Comparison of ENCODE assay signal across 10 mouse cellular contexts in genomic region chr10:127047954-127048353, GRCm38 (mm10). TPM values are rescaled to one million over a fixed set of nuclear protein-coding genes. Genes with fewer than 3 reads are reported as not detected.
DNase-seq lines count a peak whose midpoint lies in the region; ATAC-seq and TF ChIP-seq lines count a peak whose summit lies in the region.
"Had no signal": no experiment of that assay in that cellular context is flagged by ENCODE, and none has a peak within 500 bp of the region (broad histone marks: within the 10 kb centered on the region; RNA-seq: fewer than 3 reads in every experiment).

Gene Cyp27b1, plus strand, starts transcription at chr10:127048250.

- TF ChIP-seq POLR2A in ES-Bruce4 (IDR thresholded peaks at IDR 0.05; ENCODE audit: insufficient read depth, low read length): no peak
- TF ChIP-seq POLR2A in limb, embryonic 14.5 days (IDR thresholded peaks at IDR 0.05; ENCODE audit: borderline replicate concordance, extremely low read depth, insufficient read depth, insufficient read length): no peak

- ATAC-seq in kidney, embryonic 15.5 days (replicated peaks; ENCODE audit: low FRiP score): no peak
- ATAC-seq in limb, embryonic 14.5 days (ENCODE audit: low FRiP score, low read depth): no peak
- ATAC-seq: Patski had no signal

- H3K36me3 ChIP-seq in kidney, embryonic 15.5 days: peaks cover 17% of the 10 kb centered on the region
- H3K36me3 ChIP-seq in ES-Bruce4 (ENCODE audit: control insufficient read depth, insufficient read depth, low read length, poor library complexity, severe bottlenecking): 0 out of 2 replicates have a peak, but pooled peaks cover 4% of the 10 kb centered on the region
- H3K36me3 ChIP-seq in embryonic facial prominence, embryonic 10.5 days (replicated peaks): peaks cover 32% of the 10 kb centered on the region
- peaks cover 22% of the 10 kb centered on the region for H3K36me3 ChIP-seq in limb, embryonic 14.5 days (ENCODE audit: control insufficient read depth, insufficient read depth, low read length)

- peak within 1 kb of the TSS; percentile 50 for H3K4me2 ChIP-seq in kidney, embryonic 15.5 days
- H3K4me2 ChIP-seq in limb, embryonic 14.5 days (replicated peaks; ENCODE audit: low read depth, low read length, severe bottlenecking): peak within 1 kb of the TSS; percentile 13

- DNase-seq in kidney, adult 8-10 months: no peak
- no peak for DNase-seq in embryonic facial prominence, embryonic 10.5 days (ENCODE audit: low spot score)
- no peak for DNase-seq in limb, embryonic 14.5 days (ENCODE audit: low spot score)
- no peak for DNase-seq in embryo, embryonic 11 days
- no peak for DNase-seq in embryo, embryonic 9.5 days (ENCODE audit: extremely low spot score)
- DNase-seq: thymus, postnatal 25 days had no signal

- H3K27ac ChIP-seq in kidney, embryonic 15.5 days: no peak within 1 kb of the TSS
- H3K27ac ChIP-seq in ES-Bruce4 (ENCODE audit: insufficient read depth, low read length): no peak within 1 kb of the TSS
- no peak within 1 kb of the TSS for H3K27ac ChIP-seq in embryonic facial prominence, embryonic 10.5 days (replicated peaks)
- no peak within 1 kb of the TSS for H3K27ac ChIP-seq in limb, embryonic 14.5 days (replicated peaks; ENCODE audit: low read depth, low read length)
- H3K27ac ChIP-seq: liver, embryonic 14.5 days had no signal

- WGBS in kidney, embryonic 15.5 days: 33% methylated on average over 5 of the region's 5 CpGs
- WGBS in embryonic facial prominence, embryonic 10.5 days: 32% methylated on average over 5 of the region's 5 CpGs
- WGBS in limb, embryonic 14.5 days: 32% methylated on average over 5 of the region's 5 CpGs

- H3K9ac ChIP-seq in kidney, embryonic 15.5 days: peak within 1 kb of the TSS; percentile 14; the same call in 1 of the 2 replicates
- H3K9ac ChIP-seq in ES-Bruce4 (ENCODE audit: low read depth, poor library complexity, severe bottlenecking): peak within 1 kb of the TSS; percentile 7
- no peak within 1 kb of the TSS for H3K9ac ChIP-seq in limb, embryonic 14.5 days (ENCODE audit: low read depth, low read length, severe bottlenecking)
- H3K9ac ChIP-seq: liver, embryonic 14.5 days had no signal

- peak within 1 kb of the TSS; percentile 31 for H3K4me3 ChIP-seq in kidney, embryonic 15.5 days (replicated peaks)
- peak within 1 kb of the TSS; percentile 44 for H3K4me3 ChIP-seq in ES-Bruce4 (ENCODE audit: low read depth, low read length)
- peak within 1 kb of the TSS; percentile 42 for H3K4me3 ChIP-seq in embryonic facial prominence, embryonic 10.5 days
- H3K4me3 ChIP-seq in limb, embryonic 14.5 days (replicated peaks; ENCODE audit: low read length): peak within 1 kb of the TSS; percentile 9; the same call in 1 of the 2 replicates

- no peaks in the 10 kb centered on the region for H3K9me3 ChIP-seq in kidney, embryonic 15.5 days (replicated peaks)
- no peaks in the 10 kb centered on the region for H3K9me3 ChIP-seq in ES-Bruce4 (replicated peaks; ENCODE audit: control insufficient read depth, insufficient read depth, low read length, poor library complexity, severe bottlenecking)
- H3K9me3 ChIP-seq in embryonic facial prominence, embryonic 10.5 days: no peaks in the 10 kb centered on the region
- no peaks in the 10 kb centered on the region for H3K9me3 ChIP-seq in limb, embryonic 14.5 days (ENCODE audit: control insufficient read depth, low read length)

- H3K4me1 ChIP-seq in kidney, embryonic 15.5 days: peaks cover 29% of the 10 kb centered on the region
- H3K4me1 ChIP-seq in ES-Bruce4 (ENCODE audit: control insufficient read depth, insufficient read depth, low read length): no peaks in the 10 kb centered on the region
- H3K4me1 ChIP-seq in embryonic facial prominence, embryonic 10.5 days: peaks cover 18% of the 10 kb centered on the region
- peaks cover 3% of the 10 kb centered on the region; the same call in 1 of the 2 replicates for H3K4me1 ChIP-seq in limb, embryonic 14.5 days (ENCODE audit: control insufficient read depth, insufficient read depth, low read length)

- TF ChIP-seq CTCF in ES-Bruce4 (IDR thresholded peaks at IDR 0.05; ENCODE audit: low read depth, low read length): no peak

- TF ChIP-seq EP300 in ES-Bruce4 (IDR thresholded peaks at IDR 0.05; ENCODE audit: insufficient read depth, low read depth, low read length): no peak

- H3K27me3 ChIP-seq in kidney, embryonic 15.5 days: peaks cover 56% of the 10 kb centered on the region
- H3K27me3 ChIP-seq in ES-Bruce4 (ENCODE audit: control insufficient read depth, insufficient read depth, low read length, poor library complexity, severe bottlenecking): no peaks in the 10 kb centered on the region
- peaks cover 66% of the 10 kb centered on the region for H3K27me3 ChIP-seq in embryonic facial prominence, embryonic 10.5 days (replicated peaks; ENCODE audit: low read depth, poor library complexity, severe bottlenecking)
- peaks cover 43% of the 10 kb centered on the region for H3K27me3 ChIP-seq in limb, embryonic 14.5 days (ENCODE audit: control insufficient read depth, insufficient read depth, low read length)
- H3K27me3 ChIP-seq: Patski had no signal

RNA-seq across cellular contexts. Expression of gene Cyp27b1, which starts in this region (rescaled TPM):
- 9.9 and 12.3 TPM in 2 replicates for polyA plus RNA-seq in kidney, embryonic 15.5 days (2015; fragmentation: Nextera tagmentation; extraction: Ambion mirVana)
- 0.42 TPM in 1 of 2 replicates, not detected in the other for polyA plus RNA-seq in ES-Bruce4 (2011; ENCODE audit: insufficient read depth, insufficient read length, low read depth, missing spikeins)
- polyA plus RNA-seq in embryonic facial prominence, embryonic 10.5 days (2016; fragmentation: Nextera tagmentation; extraction: Ambion mirVana): 0.14 TPM in 2 replicates
- 1.1 and 1.5 TPM in 2 replicates for polyA plus RNA-seq in limb, embryonic 14.5 days (2012; rRNA removed)
- polyA plus RNA-seq in limb, embryonic 14.5 days (2014; fragmentation: Nextera tagmentation; extraction: Ambion mirVana): 0.19 and 0.53 TPM in 2 replicates
